Mouse (Mus musculus) embryonic stem cell, embryonic (primary cell): ENCODE results near the gene Gm5615.

Experiments
- CTCF ChIA-PET, 4 experiments: fragments of 300-600 bp in 2 of 4; fragments of 350-600 bp in 2 of 4; sonication (Branson Sonifier 250); formaldehyde crosslinking; loops; one replicate each; lab custom pipeline; 2022; ENCODE audit warnings: inconsistent platforms in 2 of 4; lab: Charles Lee
- POLR2A ChIA-PET, 4 experiments: fragments of 300-600 bp in 2 of 4; fragments of 350-600 bp in 2 of 4; sonication (Branson Sonifier 250); formaldehyde crosslinking; loops; one replicate each; lab custom pipeline; 2022; ENCODE audit warnings: antibody characterized with exemption in 4 of 4, inconsistent platforms in 1 of 4; lab: Charles Lee

The Gm5615 gene

GRCm38 (mm10) chr9:36541863-36542262 is at the start of gene Gm5615:
Gene Gm5615 (minus strand): TSS chr9:36541963.
- CTCF ChIA-PET: no interaction called here
- POLR2A ChIA-PET: no interaction called here

GRCm38 (mm10) chr9:36582535-36582934 is 40.8 kb upstream of the Gm5615 start, which contains the start of gene Gm17689:
Gene Gm17689 (minus strand): TSS chr9:36582635.
- ChIA-PET CTCF (no interaction called here), POLR2A (no interaction called here)

GRCm38 (mm10) chr9:36504211-36504610 is 37.6 kb downstream of the Gm5615 start:
- CTCF ChIA-PET: interaction anchor here in 1 of 4 experiments (0.7 kb wide), 1 partner anchor 720 kb away, joined by 8 read pairs; no protein-coding TSS in a partner anchor
- POLR2A ChIA-PET: interaction anchor here in 1 of 4 experiments (0.7 kb wide), 1 partner anchor 608 kb away, joined by 4 read pairs; no protein-coding TSS in a partner anchor

- ChIA-PET POLR2A (interaction anchor here in 1 of 4 experiments (0.9 kb wide), 1 partner anchor 230 kb away, joined by 3 read pairs; no protein-coding TSS in a partner anchor), CTCF (no interaction called here)
These were observed 45.9 kb downstream of the Gm5615 start for GRCm38 (mm10) chr9:36495824-36496223.

GRCm38 (mm10) chr9:36494501-36495220 is 47.1 kb downstream of the Gm5615 start:
- ChIA-PET CTCF (no interaction called here), POLR2A (no interaction called here)
